Mouse (Mus musculus): ENCODE results near the gene Aldh1a1.

Aldh1a1 gene

DNA sequence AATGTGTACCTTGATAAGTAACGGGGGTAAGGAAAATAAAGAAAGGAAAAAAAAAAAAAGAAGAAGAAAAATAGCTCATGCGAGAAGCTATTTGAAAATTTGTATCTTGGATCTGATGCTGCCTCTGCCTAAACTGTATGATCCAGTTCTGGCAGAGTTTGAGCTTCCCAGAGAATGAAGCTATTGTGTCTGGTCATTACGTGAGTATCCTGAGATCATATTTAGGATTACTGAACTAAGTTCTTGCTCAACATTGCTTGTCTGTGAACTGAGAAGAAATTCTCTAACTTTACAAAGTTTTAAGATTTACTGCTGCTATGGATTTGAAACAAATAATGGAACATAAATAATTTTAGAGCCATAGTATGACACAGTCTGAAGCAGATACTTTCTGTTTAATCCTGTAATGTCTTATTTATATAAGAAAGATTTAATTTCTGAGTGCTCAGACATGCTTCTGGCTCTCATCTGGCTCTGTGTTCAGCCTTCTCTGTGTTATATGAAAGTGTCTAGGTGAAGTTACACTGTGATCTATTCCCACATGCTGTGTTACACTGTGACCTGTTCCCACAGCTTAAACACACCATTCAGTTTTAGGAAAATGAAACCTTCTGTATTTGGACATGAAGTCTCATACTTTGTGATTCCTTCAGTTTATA is 185.3 kb downstream of the Aldh1a1 start:
- DNase-seq, result no peak
